Mouse (Mus musculus): ENCODE measurements around the gene Terb2.

DNA sequence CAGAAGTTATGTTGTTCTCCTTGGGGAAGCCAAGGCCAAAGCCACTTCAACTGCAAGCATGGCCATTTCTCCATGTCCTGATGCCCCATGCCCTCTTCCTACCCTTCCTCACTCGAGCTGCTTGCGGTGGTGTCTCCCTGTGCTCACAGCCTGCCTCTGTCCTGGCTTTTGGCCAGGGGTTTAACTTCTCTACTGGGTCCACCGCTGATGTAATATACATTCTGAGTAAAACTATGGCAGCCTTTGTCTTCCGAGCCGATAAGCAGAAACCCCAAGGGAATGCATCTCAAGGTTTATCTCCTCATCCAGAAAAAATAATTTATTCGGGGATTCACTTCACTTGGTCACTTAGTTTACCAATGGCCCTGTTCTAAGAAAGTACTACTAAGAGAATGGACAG, 39.4 kb upstream of the Terb2 start:
- TF ChIP-seq EP300 (IDR thresholded peaks at IDR 0.05) (no peak), CTCF (IDR thresholded peaks at IDR 0.05) (no peak)
